Mouse (Mus musculus) hindbrain, embryonic 15.5 days (tissue): ENCODE data around the gene Cirbp. TPM values are rescaled to one million over a fixed set of nuclear protein-coding genes. Genes with fewer than 3 reads are reported as not detected.

ENCODE experiments used
- ATAC-seq: fragments of 200-750 bp; cut with Nextera tagmentation; 2 replicates; pipeline ENCODE4 v1.8.0; 2017; ENCODE audit warnings: low read depth, moderate number of reproducible peaks, moderate TSS enrichment; ENCODE audit not compliant: low FRiP score
- H3K27ac ChIP-seq: fragments of 300-500 bp; sonication (generic); replicated peaks from 2 replicates; pipeline ENCODE4 v1.5.1; 2015; ENCODE audit warnings: mild to moderate bottlenecking, inconsistent platforms
- H3K27me3 ChIP-seq: fragments of 300-500 bp; sonication (generic); 2 replicates; pipeline ENCODE4 v1.6.1; 2015; ENCODE audit warnings: control low read depth, inconsistent platforms
- H3K36me3 ChIP-seq: fragments of 300-500 bp; sonication (generic); 2 replicates; pipeline ENCODE4 v1.6.1; 2015; ENCODE audit warnings: control low read depth, inconsistent platforms
- H3K4me1 ChIP-seq: fragments of 300-500 bp; sonication (generic); replicated peaks from 2 replicates; pipeline ENCODE4 v1.6.1; 2015; ENCODE audit warnings: control low read depth, inconsistent platforms
- H3K4me2 ChIP-seq: fragments of 300-500 bp; sonication (generic); 2 replicates; pipeline ENCODE4 v1.6.1; 2015; ENCODE audit warnings: moderate library complexity, mild to moderate bottlenecking, inconsistent platforms
- H3K4me3 ChIP-seq: fragments of 300-500 bp; sonication (generic); 2 replicates; pipeline ENCODE4 v1.5.1; 2015; ENCODE audit warnings: mild to moderate bottlenecking, inconsistent platforms
- H3K9ac ChIP-seq: fragments of 300-500 bp; sonication (generic); 2 replicates; pipeline ENCODE4 v1.6.1; 2015; ENCODE audit warnings: inconsistent platforms
- H3K9me3 ChIP-seq: fragments of 300-500 bp; sonication (generic); 2 replicates; pipeline ENCODE4 v1.6.1; 2016; ENCODE audit warnings: control low read depth, inconsistent platforms
- WGBS: fragments of 180-500 bp; shearing (Covaris S2); methylation state at CpG from one replicate; pipeline ENCODE4 v1.1.7; 2015; 5-methylcytosine and 5-hydroxymethylcytosine counted together
- polyA plus RNA-seq: library from polyadenylated mRNA; unstranded; fragments of >200 nt; fragmentation: Nextera tagmentation; extraction: Ambion mirVana; gene quantifications from 2 replicates; pipeline ENCODE4 v1.2.1, GENCODE M21; 2015

The Cirbp gene
- polyA plus RNA-seq, 1 experiment from 2014 or later = 319 TPM

DNA sequence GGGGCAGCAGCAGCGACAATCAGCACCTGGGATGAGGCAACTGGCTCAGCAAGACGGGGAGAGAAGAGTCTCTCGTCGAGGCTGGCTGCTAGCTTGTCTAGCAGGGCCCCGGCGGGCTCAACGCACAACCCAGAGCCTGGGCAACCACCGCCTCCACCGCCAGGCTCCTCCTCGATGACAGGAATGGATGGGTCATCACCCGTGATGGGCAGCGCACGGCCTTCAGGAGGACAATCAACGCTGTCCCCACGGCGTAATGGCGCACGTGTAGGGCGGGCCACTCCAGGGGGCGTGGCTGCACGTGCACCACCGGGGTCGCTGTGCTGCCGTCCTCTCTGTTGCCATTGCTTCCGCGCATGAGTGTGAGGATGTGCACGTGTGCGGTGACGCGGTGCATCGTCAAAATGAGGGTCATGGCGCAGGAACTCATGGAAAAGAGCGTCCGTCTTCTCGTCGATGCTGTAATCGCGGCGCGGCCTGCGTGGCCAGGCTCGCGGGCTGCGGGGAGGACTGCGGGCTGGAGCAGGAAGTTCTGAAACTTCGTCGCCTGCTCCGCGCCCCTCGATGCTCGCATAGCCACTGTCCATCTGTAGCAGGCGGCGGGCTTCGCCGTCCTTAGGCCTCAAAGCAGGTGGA, 34.4 kb upstream of the Cirbp start:
- Histone ChIP-seq H3K36me3 (peaks cover 67% of the 10 kb centered on the region), H3K27me3 (no peaks in the 10 kb centered on the region), H3K27ac (peak overlapping the region; percentile 52), H3K9ac (no peak overlapping the region), H3K9me3 (no peaks in the 10 kb centered on the region), H3K4me3 (no peak overlapping the region), H3K4me2 (peak overlapping the region; percentile 40), H3K4me1 (peaks cover 27% of the 10 kb centered on the region)
- 13% methylated on average over 55 of the region's 55 CpGs for WGBS
- ATAC-seq = peak; percentile 65

DNA sequence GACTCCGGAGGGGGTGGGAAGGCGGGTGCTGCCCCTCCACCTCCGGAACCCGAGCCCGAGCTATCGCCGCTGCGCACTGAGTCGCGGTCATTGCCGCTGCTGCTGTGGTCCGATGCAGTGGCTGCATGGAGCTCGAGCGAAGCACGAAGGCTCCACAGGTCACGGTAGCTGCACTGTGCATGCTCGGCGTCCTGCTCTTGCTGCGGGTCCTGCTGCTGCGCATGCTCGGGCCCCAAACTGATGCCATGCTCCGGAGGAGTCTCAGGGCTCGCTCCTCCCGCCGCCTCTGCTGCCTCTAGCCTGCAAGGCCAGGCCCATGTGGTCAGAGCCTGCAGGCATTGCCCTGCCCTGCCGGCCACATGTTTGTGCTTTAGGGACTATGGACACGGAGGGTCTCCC, 33.8 kb upstream of the Cirbp start:
- Histone ChIP-seq H3K36me3 (peaks cover 67% of the 10 kb centered on the region), H3K9ac (no peak overlapping the region), H3K4me3 (no peak overlapping the region), H3K4me2 (peak overlapping the region; percentile 40), H3K27ac (peak overlapping the region; percentile 52), H3K9me3 (no peaks in the 10 kb centered on the region), H3K27me3 (no peaks in the 10 kb centered on the region), H3K4me1 (peaks cover 32% of the 10 kb centered on the region)
- 31% methylated on average over 27 of the region's 27 CpGs for WGBS
- peak; percentile 8; the same call in 1 of the 2 replicates for ATAC-seq

DNA sequence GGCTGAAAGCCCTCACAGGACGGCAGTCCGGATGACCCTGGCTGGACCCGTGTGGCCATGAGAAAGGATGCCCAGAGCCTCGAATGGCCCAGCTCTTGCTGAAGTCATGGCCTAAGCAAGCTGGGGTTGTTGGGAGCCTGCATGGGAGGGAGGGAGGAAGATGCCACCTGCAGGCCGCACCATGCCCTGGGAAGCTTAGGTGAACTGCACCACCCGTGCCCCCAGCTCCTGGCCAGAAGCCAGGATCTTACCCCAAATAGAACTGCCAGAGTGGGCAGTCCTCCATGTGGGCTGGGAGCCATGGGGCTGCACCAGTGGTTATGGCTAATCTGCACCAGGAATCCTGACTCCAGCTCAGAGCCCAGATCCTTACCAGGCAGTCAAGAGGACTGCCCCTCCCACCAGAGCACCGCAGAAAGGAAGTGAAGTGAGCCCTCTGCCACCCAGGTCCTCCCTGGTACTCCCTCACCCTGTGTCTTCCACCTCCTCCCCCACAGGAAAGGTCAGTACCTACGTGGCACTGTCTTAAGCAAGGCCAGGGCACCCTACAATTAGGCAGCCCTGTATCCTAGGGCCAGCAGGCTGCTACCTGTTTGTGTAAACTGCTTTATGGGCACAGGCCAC, 32.4 kb upstream of the Cirbp start:
- Histone ChIP-seq H3K27me3 (no peaks in the 10 kb centered on the region), H3K9ac (no peak overlapping the region), H3K27ac (no peak overlapping the region), H3K4me3 (no peak overlapping the region), H3K4me2 (no peak overlapping the region), H3K9me3 (no peaks in the 10 kb centered on the region), H3K36me3 (peaks cover 57% of the 10 kb centered on the region), H3K4me1 (peaks cover 46% of the 10 kb centered on the region)
- 74% methylated on average over 8 of the region's 8 CpGs for WGBS
- ATAC-seq = no peak

GRCm38 (mm10) chr10:80134421-80134820, 31.4 kb upstream of the Cirbp start:
- ATAC-seq = no peak
- WGBS = 93% methylated on average over 9 of the region's 9 CpGs
- Histone ChIP-seq H3K27me3 (no peaks in the 10 kb centered on the region), H3K4me3 (no peak overlapping the region), H3K27ac (no peak overlapping the region), H3K9me3 (no peaks in the 10 kb centered on the region), H3K4me2 (no peak overlapping the region), H3K9ac (no peak overlapping the region), H3K36me3 (peaks cover 46% of the 10 kb centered on the region), H3K4me1 (peaks cover 50% of the 10 kb centered on the region)

GRCm38 (mm10) chr10:80135161-80135560, 30.6 kb upstream of the Cirbp start:
- Histone ChIP-seq H3K9ac (no peak overlapping the region), H3K4me3 (no peak overlapping the region), H3K27me3 (no peaks in the 10 kb centered on the region), H3K4me2 (no peak overlapping the region), H3K27ac (no peak overlapping the region), H3K9me3 (no peaks in the 10 kb centered on the region), H3K4me1 (peaks cover 51% of the 10 kb centered on the region), H3K36me3 (peaks cover 39% of the 10 kb centered on the region)
- no peak for ATAC-seq
- 85% methylated on average over 10 of the region's 10 CpGs for WGBS

GRCm38 (mm10) chr10:80135641-80136040, 30.1 kb upstream of the Cirbp start:
- Histone ChIP-seq H3K27ac (no peak overlapping the region), H3K4me3 (no peak overlapping the region), H3K9ac (no peak overlapping the region), H3K36me3 (peaks cover 35% of the 10 kb centered on the region), H3K4me1 (peaks cover 53% of the 10 kb centered on the region), H3K9me3 (no peaks in the 10 kb centered on the region), H3K27me3 (no peaks in the 10 kb centered on the region), H3K4me2 (no peak overlapping the region)
- ATAC-seq = no peak
- 91% methylated on average over 1 of the region's 1 CpGs for WGBS

DNA sequence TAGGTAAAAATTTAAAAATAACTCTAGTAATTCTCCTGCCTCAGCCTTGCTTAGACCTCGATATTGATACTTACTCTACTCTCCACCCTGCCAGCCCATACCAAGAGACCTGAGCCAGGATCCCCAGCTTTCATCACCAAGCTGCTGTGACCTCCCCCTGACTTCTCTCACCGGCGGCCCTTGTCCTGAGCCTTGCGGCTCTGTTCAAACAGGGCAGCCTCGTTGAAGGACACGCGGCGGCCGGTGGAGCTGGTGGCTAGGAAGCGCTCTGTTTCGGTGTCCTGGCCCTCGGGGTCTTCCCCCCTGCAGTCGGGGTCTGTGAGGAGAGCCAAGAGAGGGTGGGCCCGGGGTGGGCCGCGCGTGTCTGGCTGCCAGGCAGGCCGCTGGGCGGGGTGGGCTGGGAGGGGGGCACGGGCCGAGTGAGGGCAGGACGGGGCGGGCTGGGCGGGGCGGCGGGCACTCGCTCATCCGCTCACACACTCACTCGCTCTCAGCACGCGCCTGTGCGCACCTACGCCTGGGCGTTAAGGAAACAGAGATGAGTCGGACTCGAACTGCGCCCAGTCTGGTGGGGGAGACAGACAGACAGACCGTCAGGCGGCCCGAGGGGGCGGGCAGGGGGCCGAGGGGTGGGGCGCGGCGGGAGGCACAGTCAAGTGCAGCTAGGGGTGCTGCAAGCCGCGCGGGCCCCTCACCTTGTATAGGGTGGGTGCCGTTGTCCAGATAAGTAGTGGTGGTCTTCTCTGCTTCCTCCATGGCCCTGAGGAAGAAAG, 29.4 kb upstream of the Cirbp start:
- H3K27me3 ChIP-seq = no peaks in the 10 kb centered on the region
- H3K9ac ChIP-seq = peak overlapping the region; percentile 96
- ATAC-seq = no peak
- peak overlapping the region; percentile 97 for H3K27ac ChIP-seq
- peaks cover 30% of the 10 kb centered on the region for H3K36me3 ChIP-seq
- H3K4me3 ChIP-seq = peak overlapping the region; percentile 77
- peak overlapping the region; percentile 79 for H3K4me2 ChIP-seq
- no peaks in the 10 kb centered on the region for H3K9me3 ChIP-seq
- 15% methylated on average over 48 of the region's 49 CpGs for WGBS
- H3K4me1 ChIP-seq = peaks cover 53% of the 10 kb centered on the region

GRCm38 (mm10) chr10:80136952-80137625, 28.7 kb upstream of the Cirbp start:
- Histone ChIP-seq H3K27me3 (no peaks in the 10 kb centered on the region), H3K4me2 (peak overlapping the region; percentile 79), H3K36me3 (peaks cover 30% of the 10 kb centered on the region), H3K9me3 (no peaks in the 10 kb centered on the region), H3K4me1 (peaks cover 52% of the 10 kb centered on the region), H3K27ac (peak overlapping the region; percentile 97), H3K9ac (peak overlapping the region; percentile 96), H3K4me3 (peak overlapping the region; percentile 77)
- WGBS = 4% methylated on average over 29 of the region's 29 CpGs
- ATAC-seq = no peak

GRCm38 (mm10) chr10:80137626-80138552, 27.9 kb upstream of the Cirbp start:
- ATAC-seq = no peak
- Histone ChIP-seq H3K27me3 (no peaks in the 10 kb centered on the region), H3K9ac (peak overlapping the region; percentile 96), H3K4me1 (peaks cover 55% of the 10 kb centered on the region), H3K4me2 (peak overlapping the region; percentile 79), H3K9me3 (no peaks in the 10 kb centered on the region), H3K27ac (peak overlapping the region; percentile 97), H3K36me3 (peaks cover 24% of the 10 kb centered on the region), H3K4me3 (peak overlapping the region; percentile 77)
- 3% methylated on average over 32 of the region's 33 CpGs for WGBS

DNA sequence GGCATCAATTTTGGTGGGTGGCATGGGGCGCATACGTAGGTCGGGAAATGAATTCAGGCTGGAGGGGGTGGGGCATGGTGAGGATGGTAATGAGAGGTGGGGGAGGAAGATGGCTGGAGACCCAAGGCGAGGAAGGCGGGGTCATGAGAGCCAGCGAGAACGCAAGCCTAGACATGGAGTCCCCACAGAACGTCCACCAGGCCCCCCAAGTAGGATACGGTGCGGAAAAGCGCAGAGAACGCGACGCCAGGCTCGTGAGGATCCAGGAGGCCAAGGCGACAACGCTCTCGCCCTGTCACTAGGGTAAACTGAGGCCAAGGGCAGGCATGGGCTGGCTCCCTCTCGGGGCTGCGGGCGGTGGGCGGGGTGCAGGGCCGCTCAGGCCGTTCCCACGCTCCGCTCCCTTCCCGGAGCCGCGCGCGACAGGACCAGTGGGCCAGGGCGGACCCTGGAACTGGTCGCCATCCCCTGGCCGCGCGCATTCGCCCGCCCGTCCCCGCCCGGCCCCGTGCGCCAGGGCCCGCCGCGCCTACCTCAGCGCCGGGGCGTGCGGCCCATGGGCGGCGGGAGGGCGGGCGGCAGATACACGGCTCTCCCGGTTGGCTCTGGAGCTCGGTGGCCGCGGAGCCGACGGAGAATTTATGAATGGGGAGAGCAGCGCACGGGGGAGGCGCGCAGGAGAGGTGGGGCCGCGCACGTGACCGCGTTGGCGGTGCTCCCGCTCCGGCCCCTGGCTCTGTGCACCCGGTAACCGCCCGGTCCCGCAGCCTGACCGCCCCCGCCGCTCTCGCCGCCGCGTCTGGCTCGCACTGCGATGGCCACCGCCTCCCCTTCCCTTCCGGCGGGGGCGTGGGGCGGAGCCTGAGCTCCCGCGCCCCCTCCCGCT, 27.0 kb upstream of the Cirbp start, which contains the start of gene Atp5d:
Gene Atp5d, plus strand, starts transcription at position 80 of the 886 bp plus-strand sequence.
- Histone ChIP-seq H3K27ac (peak within 1 kb of the TSS; percentile 97), H3K4me3 (peak within 1 kb of the TSS; percentile 77), H3K9ac (peak within 1 kb of the TSS; percentile 96), H3K9me3 (no peaks in the 10 kb centered on the region), H3K36me3 (peaks cover 17% of the 10 kb centered on the region), H3K4me1 (peaks cover 58% of the 10 kb centered on the region), H3K4me2 (peak within 1 kb of the TSS; percentile 79), H3K27me3 (no peaks in the 10 kb centered on the region)
- ATAC-seq = peak; percentile 13
- 0% methylated on average over 63 of the region's 94 CpGs for WGBS
